Mouse (Mus musculus) bone marrow, adult 2 months (tissue): Measurements from ENCODE around the gene Lyst.

Experiments
- CTCF ChIP-seq: fragments of 200-500 bp; IDR thresholded peaks from 2 replicates; pipeline ENCODE4 v1.5.1; 2011; ENCODE audit warnings: low read length, control low read depth; ENCODE audit not compliant: control insufficient read depth, insufficient read depth
- POLR2A ChIP-seq: fragments of 200-500 bp; IDR thresholded peaks from 2 replicates; pipeline ENCODE4 v1.6.1; 2011; ENCODE audit warnings: low read depth, mild to moderate bottlenecking, control low read depth, low read length, borderline replicate concordance; ENCODE audit not compliant: control insufficient read depth

- TF ChIP-seq CTCF (no peak), POLR2A (no peak)
Measured at GRCm38 (mm10) chr13:13581988-13582387, 8.2 kb upstream of the Lyst start.
